Mouse (Mus musculus): ENCODE data around the gene Brinp2.

DNA sequence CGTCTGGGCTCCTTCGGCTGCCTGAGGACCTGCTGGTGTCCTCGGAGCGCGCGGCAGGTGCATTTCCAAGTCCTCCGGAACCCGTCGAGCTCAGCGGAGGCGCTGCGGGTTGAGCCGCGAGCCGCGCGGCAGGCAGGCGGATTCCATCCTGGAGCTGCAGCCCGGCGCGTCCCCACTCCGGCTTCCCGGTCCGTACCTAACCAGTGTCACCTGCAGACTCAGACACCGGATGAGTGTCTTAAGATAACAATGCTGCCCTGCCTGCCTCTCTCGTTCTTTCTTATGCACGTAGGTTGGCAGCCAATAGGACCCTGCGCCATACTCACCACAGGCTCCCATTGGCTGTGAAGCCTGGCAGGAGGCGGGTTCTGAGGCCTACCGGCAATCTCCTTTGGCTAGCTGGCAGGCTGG, at the start of gene Brinp2:
- TF ChIP-seq CTCF (IDR thresholded peaks at IDR 0.05; ENCODE audit: control insufficient read depth, insufficient read depth, low read length) (no peak), POLR2A (IDR thresholded peaks at IDR 0.05; ENCODE audit: borderline replicate concordance, control insufficient read depth, low read depth, low read length) (no peak)

Measured in bone marrow, adult 2 months (tissue).